Comparison of ENCODE assay signal across 20 mouse cellular contexts in genomic region chr19:8664859-8665258, GRCm38 (mm10). TPM values are rescaled to one million over a fixed set of nuclear protein-coding genes. Genes with fewer than 3 reads are reported as not detected.
A peak's percentile ranks its signal among the peaks of the same experiment; 100 is the strongest.
DNase-seq lines count a peak whose midpoint lies in the region; ATAC-seq and TF ChIP-seq lines count a peak whose summit lies in the region.
"Had no signal": no experiment of that assay in that cellular context is flagged by ENCODE, and none has a peak within 500 bp of the region (broad histone marks: within the 10 kb centered on the region; RNA-seq: fewer than 3 reads in every experiment).

No protein-coding gene starts in this region.

- no peak for TF ChIP-seq CTCF in left cerebral cortex, adult 2 months (IDR thresholded peaks at IDR 0.05)

- intact Hi-C loops in left cerebral cortex, adult 2 months (cut with DNase I): loop anchor here (2.0 kb wide), 1 partner anchor 18 kb away; no protein-coding TSS in a partner anchor

- H3K36me3 ChIP-seq in intestine, embryonic 15.5 days: no peaks in the 10 kb centered on the region
- no peaks in the 10 kb centered on the region for H3K36me3 ChIP-seq in intestine, embryonic 16.5 days (ENCODE audit: control insufficient read depth, insufficient read depth, low read length)
- H3K36me3 ChIP-seq: embryonic facial prominence, embryonic 12.5 days; heart, embryonic 10.5 days; liver, embryonic 15.5 days had no signal

- H3K4me2 ChIP-seq in intestine, embryonic 15.5 days (replicated peaks): peak overlapping the region; percentile 28
- no peak overlapping the region for H3K4me2 ChIP-seq in intestine, embryonic 16.5 days (ENCODE audit: low read depth, low read length)
- H3K4me2 ChIP-seq: liver, embryonic 15.5 days had no signal

- no peaks in the 10 kb centered on the region for H3K9me3 ChIP-seq in intestine, embryonic 15.5 days
- no peaks in the 10 kb centered on the region for H3K9me3 ChIP-seq in intestine, embryonic 16.5 days (ENCODE audit: control insufficient read depth, low read length)
- H3K9me3 ChIP-seq: embryonic facial prominence, embryonic 12.5 days; heart, embryonic 10.5 days; liver, embryonic 15.5 days had no signal

- H3K9ac ChIP-seq in intestine, embryonic 15.5 days: no peak overlapping the region
- no peak overlapping the region for H3K9ac ChIP-seq in intestine, embryonic 16.5 days (ENCODE audit: low read depth, low read length)
- H3K9ac ChIP-seq: liver, embryonic 15.5 days had no signal

- 91% methylated on average over 3 of the region's 3 CpGs for WGBS in intestine, embryonic 15.5 days
- 88% methylated on average over 3 of the region's 3 CpGs for WGBS in intestine, embryonic 16.5 days

- H3K27me3 ChIP-seq in intestine, embryonic 15.5 days (replicated peaks): no peaks in the 10 kb centered on the region; the same call in 1 of the 2 replicates
- H3K27me3 ChIP-seq in intestine, embryonic 16.5 days (replicated peaks; ENCODE audit: control insufficient read depth, insufficient read depth, low read length): no peaks in the 10 kb centered on the region

- H3K4me1 ChIP-seq in intestine, embryonic 15.5 days (replicated peaks): peaks cover 15% of the 10 kb centered on the region; the same call in 1 of the 2 replicates
- peaks cover 15% of the 10 kb centered on the region; the same call in 1 of the 2 replicates for H3K4me1 ChIP-seq in intestine, embryonic 16.5 days (ENCODE audit: control insufficient read depth, insufficient read depth, low read length)

- ATAC-seq in intestine, embryonic 15.5 days: no peak
- ATAC-seq in intestine, embryonic 16.5 days: no peak
- ATAC-seq in inflammation-experienced regulatory T-cells, adult 6 months: no peak
- ATAC-seq: CD4-positive, CD25-positive, alpha-beta regulatory T cell, adult 4 months had no signal

- DNase-seq in right cerebral cortex, postnatal 25 days: peak; percentile 30
- no peak for DNase-seq in right cerebral cortex, postnatal 36 days (ENCODE audit: low spot score in 2 of 2)
- peak; percentile 24 to 53 for DNase-seq in left cerebral cortex, adult 2 months (ENCODE audit: extremely low spot score in 1 of 2, low spot score in 2 of 2)
- DNase-seq in kidney, postnatal 4 days: no peak
- DNase-seq: adrenal gland, postnatal 10 days; cerebellum, adult 9-11 months; gastrocnemius, postnatal 36 days; heart, postnatal 14 days; lung, postnatal 10 days had no signal

- no peak overlapping the region for H3K4me3 ChIP-seq in intestine, embryonic 15.5 days (replicated peaks)
- no peak overlapping the region for H3K4me3 ChIP-seq in intestine, embryonic 16.5 days (ENCODE audit: low read length)
- peak overlapping the region; percentile 54 for H3K4me3 ChIP-seq in left cerebral cortex, adult 2 months
- H3K4me3 ChIP-seq: embryonic facial prominence, embryonic 12.5 days; heart, embryonic 10.5 days; liver, embryonic 15.5 days had no signal

- H3K27ac ChIP-seq in intestine, embryonic 15.5 days: no peak overlapping the region
- no peak overlapping the region for H3K27ac ChIP-seq in intestine, embryonic 16.5 days (ENCODE audit: low read length)
- peak overlapping the region; percentile 98 for H3K27ac ChIP-seq in left cerebral cortex, adult 2 months
- H3K27ac ChIP-seq: embryonic facial prominence, embryonic 12.5 days; liver, embryonic 15.5 days had no signal

RNA-seq across cellular contexts. Expression of gene Chrm1, which starts 1.3 kb away (rescaled TPM):
- polyA plus RNA-seq in intestine, embryonic 15.5 days (2015; fragmentation: Nextera tagmentation; extraction: Ambion mirVana): 0.64 and 1.1 TPM in 2 replicates
- 1.2 TPM in 2 replicates for polyA plus RNA-seq in intestine, embryonic 16.5 days (2015; fragmentation: Nextera tagmentation; extraction: Ambion mirVana)
- 100 to 1,000 TPM; 152 to 155 TPM for total RNA-seq in left cerebral cortex, adult 2 months (2021)
- polyA plus RNA-seq in inflammation-experienced regulatory T-cells, adult 6 months (2017; shearing (Covaris generic)): not detected
- total RNA-seq: gastrocnemius, postnatal 36 days; neutrophil, adult 5-6 weeks had no signal
- polyA plus RNA-seq: CD4-positive, CD25-positive, alpha-beta regulatory T cell, adult 4 months had no signal

RNA-seq across cellular contexts. Expression of gene Slc22a6, which starts 47.0 kb away (rescaled TPM):
- polyA plus RNA-seq in intestine, embryonic 15.5 days (2015; fragmentation: Nextera tagmentation; extraction: Ambion mirVana): 0.05 TPM in 1 of 2 replicates, not detected in the other
- polyA plus RNA-seq in intestine, embryonic 16.5 days (2015; fragmentation: Nextera tagmentation; extraction: Ambion mirVana): not detected in 2 replicates
- 1 to 10 TPM; 5.2 to 7.3 TPM for total RNA-seq in left cerebral cortex, adult 2 months (2021)
- not detected for polyA plus RNA-seq in inflammation-experienced regulatory T-cells, adult 6 months (2017; shearing (Covaris generic))
- total RNA-seq: adrenal gland, postnatal 10 days; gastrocnemius, postnatal 36 days; heart, postnatal 14 days; MEL; neutrophil, adult 5-6 weeks had no signal
- polyA plus RNA-seq: CD4-positive, CD25-positive, alpha-beta regulatory T cell, adult 4 months; limb, embryonic 11.5 days; thymus, postnatal 0 days had no signal

RNA-seq across cellular contexts. Expression of gene Slc3a2, which starts 58.3 kb away (rescaled TPM):
- polyA plus RNA-seq in intestine, embryonic 15.5 days (2015; fragmentation: Nextera tagmentation; extraction: Ambion mirVana): 161 and 163 TPM in 2 replicates
- polyA plus RNA-seq in intestine, embryonic 16.5 days (2015; fragmentation: Nextera tagmentation; extraction: Ambion mirVana): 211 and 225 TPM in 2 replicates
- total RNA-seq in left cerebral cortex, adult 2 months (2021): 100 to 1,000 TPM; 144 to 154 TPM
- polyA plus RNA-seq in inflammation-experienced regulatory T-cells, adult 6 months (2017; shearing (Covaris generic)): 10 to 100 TPM; 60.5 to 74.4 (median 68.9) TPM

Comparison
In these comparisons a context has a peak if more than half of its experiments do, and no peak if none do; other contexts are left out.
1. DNase-seq: peak in right cerebral cortex, postnatal 25 days (single experiment) and left cerebral cortex, adult 2 months (2 of 2); none in right cerebral cortex, postnatal 36 days (0 of 2) and kidney, postnatal 4 days (0 of 2).